Mouse (Mus musculus): ENCODE measurements around the gene Opcml.

- TF ChIP-seq POLR2A (IDR thresholded peaks at IDR 0.05; ENCODE audit: borderline replicate concordance, control insufficient read depth, low read depth, low read length) (no peak), CTCF (IDR thresholded peaks at IDR 0.05; ENCODE audit: control insufficient read depth, insufficient read depth, low read length) (no peak)
Measured at GRCm38 (mm10) chr9:28789439-28789838, 998.9 kb downstream of the Opcml start.
